Mouse (Mus musculus): ENCODE measurements around the gene Gpr180.

GRCm38 (mm10) chr14:118131472-118131871 is 5.5 kb upstream of the Gpr180 start:
- no peak for TF ChIP-seq CTCF (IDR thresholded peaks at IDR 0.05; ENCODE audit: insufficient read depth, low read depth, low read length)
- no peak for TF ChIP-seq POLR2A (IDR thresholded peaks at IDR 0.05; ENCODE audit: insufficient read depth, low read depth, low read length)
